Mouse (Mus musculus): ENCODE measurements at regions not wholly inside any gene's neighbourhood (a gene's known extent, or its start where the extent isn't known, plus 50 kb on each side); places are given as distances from the start of the nearest gene placed in this dataset.

GRCm38 (mm10) chr3:41492031-41492726 is 63.4 kb upstream of the Jade1 start:
- Histone ChIP-seq H3K4me1 (no peaks in the 10 kb centered on the region), H3K4me2 (replicated peaks) (no peak overlapping the region), H3K36me3 (no peaks in the 10 kb centered on the region), H3K4me3 (no peak overlapping the region), H3K27me3 (no peaks in the 10 kb centered on the region), H3K9ac (no peak overlapping the region), H3K27ac (no peak overlapping the region), H3K9me3 (replicated peaks) (no peaks in the 10 kb centered on the region)
- no peak for ATAC-seq (ENCODE audit: low FRiP score)
- WGBS = 91% methylated on average over 3 of the region's 3 CpGs

DNA sequence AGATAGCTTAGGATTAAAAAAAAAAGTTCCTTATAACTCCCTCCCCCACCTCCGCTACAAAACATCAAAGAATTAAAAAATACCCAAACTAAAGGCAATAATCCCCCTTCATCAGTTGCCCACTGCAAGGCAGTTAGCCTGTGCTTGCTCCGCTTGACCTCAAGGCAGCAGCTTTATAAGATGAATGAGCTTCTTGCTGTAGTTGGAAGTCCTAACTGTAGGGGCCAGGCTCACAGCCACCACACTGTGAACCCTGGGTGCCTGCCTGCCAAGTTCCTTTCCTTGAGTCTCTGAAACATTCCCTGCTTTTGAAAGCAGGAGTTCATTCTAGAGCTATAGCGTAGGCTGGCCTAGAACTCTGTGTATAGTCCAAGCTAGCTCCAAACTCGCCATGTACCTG is 64.3 kb upstream of the Jade1 start:
- no peak overlapping the region for H3K9ac ChIP-seq
- H3K27ac ChIP-seq = no peak overlapping the region
- no peak overlapping the region for H3K4me2 ChIP-seq (replicated peaks)
- H3K27me3 ChIP-seq = no peaks in the 10 kb centered on the region
- no peaks in the 10 kb centered on the region for H3K9me3 ChIP-seq (replicated peaks)
- ATAC-seq (ENCODE audit: low FRiP score) = no peak
- H3K4me1 ChIP-seq = no peaks in the 10 kb centered on the region
- H3K4me3 ChIP-seq = no peak overlapping the region
- no peaks in the 10 kb centered on the region for H3K36me3 ChIP-seq
- WGBS = 91% methylated on average over 4 of the region's 4 CpGs

DNA sequence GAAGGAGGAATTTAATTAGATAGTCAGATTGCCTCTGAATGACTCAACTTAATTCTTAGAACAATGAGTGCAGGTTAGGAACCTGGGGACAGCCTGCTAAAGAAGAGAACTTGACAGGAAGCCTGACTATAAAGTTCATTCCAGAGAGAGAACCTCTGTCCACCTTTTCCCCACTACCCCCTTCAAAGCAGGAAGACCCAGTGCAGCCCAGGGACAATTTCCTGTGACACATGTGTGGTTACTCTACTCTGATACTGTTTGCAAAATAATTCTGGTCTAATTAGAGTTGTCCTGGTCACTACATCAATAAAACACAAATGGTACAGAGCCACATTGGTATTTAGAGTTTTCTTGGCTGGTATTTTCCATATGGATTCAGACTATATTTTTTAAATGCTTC is 65.5 kb upstream of the Jade1 start:
- no peak overlapping the region for H3K27ac ChIP-seq
- H3K27me3 ChIP-seq = no peaks in the 10 kb centered on the region
- no peak overlapping the region for H3K9ac ChIP-seq
- no peak overlapping the region for H3K4me2 ChIP-seq (replicated peaks)
- H3K36me3 ChIP-seq = no peaks in the 10 kb centered on the region
- H3K9me3 ChIP-seq (replicated peaks) = no peaks in the 10 kb centered on the region
- no peak for ATAC-seq (ENCODE audit: low FRiP score)
- no peaks in the 10 kb centered on the region for H3K4me1 ChIP-seq
- no peak overlapping the region for H3K4me3 ChIP-seq

- Histone ChIP-seq H3K9me3 (replicated peaks) (no peaks in the 10 kb centered on the region), H3K27ac (no peak overlapping the region), H3K27me3 (no peaks in the 10 kb centered on the region), H3K4me1 (no peaks in the 10 kb centered on the region), H3K9ac (no peak overlapping the region), H3K4me2 (replicated peaks) (no peak overlapping the region), H3K36me3 (no peaks in the 10 kb centered on the region), H3K4me3 (no peak overlapping the region)
- 71% methylated on average over 3 of the region's 3 CpGs for WGBS
- no peak for ATAC-seq (ENCODE audit: low FRiP score)
Observed at GRCm38 (mm10) chr3:41489571-41489970, 66.0 kb upstream of the Jade1 start.

DNA sequence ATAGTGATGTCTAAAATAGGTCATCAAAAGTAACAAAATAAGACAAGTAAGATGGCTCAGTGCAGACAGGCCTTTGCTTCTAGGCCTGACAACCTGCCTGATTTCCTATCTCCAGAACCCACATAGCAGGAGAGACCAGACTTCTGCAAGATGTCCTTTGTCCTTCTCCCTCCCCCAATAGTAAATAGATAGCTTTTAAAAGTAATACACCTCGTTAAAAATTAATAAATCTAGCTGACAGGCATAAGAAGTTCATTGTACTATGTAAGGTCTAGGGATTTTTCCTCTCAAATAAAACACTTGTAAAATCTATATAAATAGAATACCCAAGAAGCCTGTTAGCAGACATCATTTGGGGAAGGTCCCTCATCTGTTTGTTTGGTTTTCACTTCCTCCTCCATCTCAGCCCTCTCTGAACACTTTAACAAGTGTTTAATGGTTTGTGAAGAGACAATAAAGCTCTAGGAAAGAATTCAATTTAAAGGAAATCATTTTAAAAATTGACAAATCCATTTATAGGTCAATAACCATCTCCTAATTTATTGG is 67.2 kb upstream of the Jade1 start:
- Histone ChIP-seq H3K27ac (no peak overlapping the region), H3K4me1 (no peaks in the 10 kb centered on the region), H3K27me3 (no peaks in the 10 kb centered on the region), H3K9me3 (replicated peaks) (no peaks in the 10 kb centered on the region), H3K4me3 (no peak overlapping the region), H3K9ac (no peak overlapping the region), H3K36me3 (no peaks in the 10 kb centered on the region), H3K4me2 (replicated peaks) (no peak overlapping the region)
- 56% methylated on average over 1 of the region's 1 CpGs for WGBS
- no peak for ATAC-seq (ENCODE audit: low FRiP score)

DNA sequence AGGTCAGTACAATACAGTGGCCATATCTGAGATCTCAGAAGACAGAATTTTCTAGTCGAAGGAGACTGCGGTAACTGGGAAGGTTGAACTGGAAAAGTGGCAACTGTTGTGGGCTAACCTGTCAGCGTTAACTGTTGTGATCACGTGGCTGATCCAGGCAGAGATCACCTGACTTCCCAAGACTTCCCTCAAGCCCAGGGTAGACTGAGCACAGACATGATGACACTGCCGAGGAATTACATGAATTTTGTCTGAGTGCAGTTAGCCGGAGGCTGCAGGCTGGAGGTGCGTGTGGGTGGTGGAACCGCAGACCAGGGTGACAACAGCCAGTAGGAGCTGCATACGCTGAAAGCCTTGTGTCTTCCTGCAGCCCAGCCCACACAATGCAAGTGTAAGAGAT is 70.6 kb upstream of the Jade1 start:
- Histone ChIP-seq H3K4me2 (replicated peaks) (no peak overlapping the region), H3K4me1 (no peaks in the 10 kb centered on the region), H3K36me3 (no peaks in the 10 kb centered on the region), H3K27me3 (no peaks in the 10 kb centered on the region), H3K9ac (no peak overlapping the region), H3K27ac (no peak overlapping the region), H3K4me3 (no peak overlapping the region), H3K9me3 (replicated peaks) (no peaks in the 10 kb centered on the region)
- no peak for ATAC-seq (ENCODE audit: low FRiP score)
- 92% methylated on average over 9 of the region's 9 CpGs for WGBS

GRCm38 (mm10) chr3:41483582-41483981 is 71.9 kb upstream of the Jade1 start:
- no peak overlapping the region for H3K27ac ChIP-seq
- no peak overlapping the region for H3K4me3 ChIP-seq
- ATAC-seq (ENCODE audit: low FRiP score) = no peak
- H3K27me3 ChIP-seq = no peaks in the 10 kb centered on the region
- no peak overlapping the region for H3K9ac ChIP-seq
- 76% methylated on average over 3 of the region's 3 CpGs for WGBS
- H3K4me1 ChIP-seq = no peaks in the 10 kb centered on the region
- no peak overlapping the region for H3K4me2 ChIP-seq (replicated peaks)
- no peaks in the 10 kb centered on the region for H3K9me3 ChIP-seq (replicated peaks)
- H3K36me3 ChIP-seq = no peaks in the 10 kb centered on the region

GRCm38 (mm10) chr3:41482881-41483494 is 72.5 kb upstream of the Jade1 start:
- 83% methylated on average over 5 of the region's 5 CpGs for WGBS
- Histone ChIP-seq H3K4me2 (replicated peaks) (no peak overlapping the region), H3K4me1 (no peaks in the 10 kb centered on the region), H3K36me3 (no peaks in the 10 kb centered on the region), H3K27ac (no peak overlapping the region), H3K9ac (no peak overlapping the region), H3K27me3 (no peaks in the 10 kb centered on the region), H3K4me3 (no peak overlapping the region), H3K9me3 (replicated peaks) (no peaks in the 10 kb centered on the region)
- no peak for ATAC-seq (ENCODE audit: low FRiP score)

- ATAC-seq (ENCODE audit: low FRiP score) = no peak
- H3K9me3 ChIP-seq (replicated peaks) = no peaks in the 10 kb centered on the region
- no peak overlapping the region for H3K27ac ChIP-seq
- no peaks in the 10 kb centered on the region for H3K27me3 ChIP-seq
- H3K9ac ChIP-seq = no peak overlapping the region
- no peaks in the 10 kb centered on the region for H3K4me1 ChIP-seq
- H3K36me3 ChIP-seq = no peaks in the 10 kb centered on the region
- no peak overlapping the region for H3K4me2 ChIP-seq (replicated peaks)
- WGBS = 73% methylated on average over 3 of the region's 3 CpGs
- H3K4me3 ChIP-seq = no peak overlapping the region
Observed at GRCm38 (mm10) chr3:41480186-41480585, 75.3 kb upstream of the Jade1 start.

GRCm38 (mm10) chr3:41478971-41479370 is 76.6 kb upstream of the Jade1 start:
- Histone ChIP-seq H3K4me2 (replicated peaks) (no peak overlapping the region), H3K36me3 (no peaks in the 10 kb centered on the region), H3K4me3 (no peak overlapping the region)

DNA sequence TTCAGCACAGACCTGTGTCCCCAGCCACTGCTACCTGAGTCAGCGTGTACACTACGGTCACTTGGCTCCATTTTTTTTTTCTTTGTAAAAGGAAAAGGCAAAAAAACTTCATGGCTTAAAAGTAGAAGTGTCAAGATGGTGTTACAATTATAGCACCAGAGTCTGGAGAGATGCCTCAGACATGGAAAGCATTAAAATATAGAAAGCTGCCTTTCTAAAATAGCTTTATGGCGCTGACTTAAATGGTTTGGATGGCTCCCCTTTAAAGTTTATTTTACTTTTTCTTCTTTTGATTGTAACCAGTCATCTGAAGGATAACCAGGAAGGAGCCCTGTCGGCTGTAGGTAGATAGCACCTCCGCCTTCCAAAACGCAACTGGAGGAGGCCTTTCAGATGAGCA is 79.0 kb upstream of the Jade1 start:
- Histone ChIP-seq H3K4me2 (replicated peaks) (no peak overlapping the region), H3K27me3 (no peaks in the 10 kb centered on the region), H3K9me3 (replicated peaks) (no peaks in the 10 kb centered on the region), H3K4me1 (no peaks in the 10 kb centered on the region), H3K9ac (no peak overlapping the region), H3K27ac (no peak overlapping the region), H3K4me3 (no peak overlapping the region), H3K36me3 (no peaks in the 10 kb centered on the region)
- no peak for ATAC-seq (ENCODE audit: low FRiP score)
- 87% methylated on average over 6 of the region's 6 CpGs for WGBS

More at GRCm38 (mm10) chr3:41478971-41479370, 76.6 kb upstream of the Jade1 start:
- no peak overlapping the region for H3K9ac ChIP-seq
- ATAC-seq (ENCODE audit: low FRiP score) = no peak
- H3K27ac ChIP-seq = no peak overlapping the region
- no peaks in the 10 kb centered on the region for H3K27me3 ChIP-seq
- 92% methylated on average over 2 of the region's 2 CpGs for WGBS
- no peaks in the 10 kb centered on the region for H3K9me3 ChIP-seq (replicated peaks)
- no peaks in the 10 kb centered on the region for H3K4me1 ChIP-seq

- H3K36me3 ChIP-seq = no peaks in the 10 kb centered on the region
- ATAC-seq (ENCODE audit: low FRiP score) = no peak
- H3K9me3 ChIP-seq (replicated peaks) = no peaks in the 10 kb centered on the region
- H3K27me3 ChIP-seq = no peaks in the 10 kb centered on the region
- no peak overlapping the region for H3K27ac ChIP-seq
- 91% methylated on average over 3 of the region's 3 CpGs for WGBS
- no peak overlapping the region for H3K9ac ChIP-seq
- no peaks in the 10 kb centered on the region for H3K4me1 ChIP-seq
- no peak overlapping the region for H3K4me2 ChIP-seq (replicated peaks)
- no peak overlapping the region for H3K4me3 ChIP-seq
Observed at GRCm38 (mm10) chr3:41472586-41472985, 82.9 kb upstream of the Jade1 start.

DNA sequence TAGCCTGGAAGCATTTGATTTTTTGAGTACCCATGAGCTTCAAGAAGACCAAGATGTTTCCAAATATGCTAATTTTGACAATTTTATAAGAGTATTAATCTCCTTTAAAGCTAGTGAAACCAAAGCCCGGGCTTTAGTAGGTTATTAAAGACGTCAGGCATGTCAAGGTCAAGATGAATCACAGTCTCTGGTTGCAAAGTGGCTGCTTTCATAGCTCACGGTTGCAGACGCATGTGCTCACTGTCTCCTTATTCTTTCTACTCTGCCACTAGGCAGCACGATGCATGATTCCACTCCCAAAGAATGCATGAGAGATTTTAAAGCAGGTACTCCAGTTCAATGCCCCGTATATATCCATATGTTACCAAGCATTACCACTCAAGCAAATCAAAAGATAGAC is 86.4 kb upstream of the Jade1 start:
- 74% methylated on average over 6 of the region's 6 CpGs for WGBS
- no peak overlapping the region for H3K4me3 ChIP-seq
- no peaks in the 10 kb centered on the region for H3K4me1 ChIP-seq
- ATAC-seq (ENCODE audit: low FRiP score) = no peak
- no peaks in the 10 kb centered on the region for H3K36me3 ChIP-seq
- H3K4me2 ChIP-seq (replicated peaks) = no peak overlapping the region
- no peaks in the 10 kb centered on the region for H3K27me3 ChIP-seq
- no peak overlapping the region for H3K27ac ChIP-seq
- H3K9ac ChIP-seq = no peak overlapping the region
- H3K9me3 ChIP-seq (replicated peaks) = no peaks in the 10 kb centered on the region

All from hindbrain, embryonic 12.5 days (tissue).